In the genomic region with DNA sequence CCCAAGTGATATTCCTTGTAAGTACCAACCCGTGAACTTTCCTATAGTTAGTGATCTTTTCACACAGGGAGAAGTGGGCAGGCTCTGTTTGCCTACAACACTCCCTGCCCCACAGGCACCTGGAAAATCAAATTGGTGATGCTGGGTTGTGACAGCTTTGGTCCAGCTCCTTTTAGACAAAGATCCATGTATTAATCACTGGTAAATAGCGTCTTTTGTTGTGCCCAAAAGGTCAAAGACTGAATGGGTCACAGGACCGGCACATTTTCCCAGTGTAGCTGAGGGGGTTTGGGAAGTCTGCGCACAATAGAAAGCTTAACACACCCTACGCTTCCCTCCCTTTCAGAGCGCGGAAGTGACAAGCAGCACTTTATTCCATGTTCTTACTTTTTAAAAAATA, we compare ENCODE assay signal across 22 mouse cellular contexts.
DNase-seq lines count a peak whose midpoint lies in the region; ATAC-seq and TF ChIP-seq lines count a peak whose summit lies in the region.
"Had no signal": no experiment of that assay in that cellular context is flagged by ENCODE, and none has a peak within 500 bp of the region (broad histone marks: within the 10 kb centered on the region; RNA-seq: fewer than 3 reads in every experiment).

No protein-coding gene starts in this region.

- H3K9me3 ChIP-seq in heart, embryonic 10.5 days, result no peaks in the 10 kb centered on the region
- no peaks in the 10 kb centered on the region for H3K9me3 ChIP-seq in stomach, embryonic 16.5 days (replicated peaks; ENCODE audit: control insufficient read depth, low read length)
- H3K9me3 ChIP-seq in stomach, postnatal 0 days (ENCODE audit: control insufficient read depth, low read length), result no peaks in the 10 kb centered on the region
- no peaks in the 10 kb centered on the region for H3K9me3 ChIP-seq in forebrain, embryonic 12.5 days
- H3K9me3 ChIP-seq: G1E had no signal

- H3K4me3 ChIP-seq in heart, embryonic 10.5 days, result no peak overlapping the region
- H3K4me3 ChIP-seq in stomach, embryonic 16.5 days (replicated peaks; ENCODE audit: low read length), result no peak overlapping the region
- H3K4me3 ChIP-seq in stomach, postnatal 0 days (ENCODE audit: low read depth, low read length), result no peak overlapping the region
- H3K4me3 ChIP-seq in forebrain, embryonic 12.5 days (replicated peaks), result no peak overlapping the region
- H3K4me3 ChIP-seq in olfactory bulb, adult 2 months (ENCODE audit: insufficient read depth, low read depth, low read length), result no peak overlapping the region
- H3K4me3 ChIP-seq: heart, adult 2 months had no signal

- 71% methylated on average over 7 of the region's 7 CpGs for WGBS in heart, embryonic 10.5 days
- 52% methylated on average over 7 of the region's 7 CpGs for WGBS in stomach, embryonic 16.5 days
- 45% methylated on average over 7 of the region's 7 CpGs for WGBS in stomach, postnatal 0 days
- WGBS in forebrain, embryonic 12.5 days, result 12% methylated on average over 7 of the region's 7 CpGs
- 41% methylated on average over 7 of the region's 7 CpGs for WGBS in olfactory bulb, adult 2 months

- no peak for DNase-seq in heart, embryonic 10.5 days (ENCODE audit: low spot score)
- no peak for DNase-seq in heart, postnatal 10 days
- no peak for DNase-seq in stomach, postnatal 0 days (ENCODE audit: low spot score)
- DNase-seq in yolk sac, embryonic 10.5 days (ENCODE audit: low spot score), result no peak
- DNase-seq in retina, postnatal 1 day, result no peak
- DNase-seq: adrenal gland, adult 2 months; cerebellum, adult 11-12 months; cerebellum, postnatal 36 days; gastrocnemius, postnatal 14 days; heart, postnatal 14 days; kidney, adult 8-10 months; kidney, postnatal 25 days; layer of hippocampus, adult 9-11 months; liver; lung, adult 18-20 months; right cerebral cortex, postnatal 25 days; thymus, postnatal 36 days had no signal

- no peak for TF ChIP-seq EP300 in stomach, postnatal 0 days (optimal IDR thresholded peaks at IDR 0.05)

- no peak for TF ChIP-seq CTCF in stomach, postnatal 0 days (IDR thresholded peaks at IDR 0.05; ENCODE audit: low read depth)
- TF ChIP-seq CTCF in olfactory bulb, adult 2 months (IDR thresholded peaks at IDR 0.05; ENCODE audit: insufficient read depth, low read depth, low read length), result no peak

- no peak for ATAC-seq in stomach, embryonic 16.5 days (ENCODE audit: insufficient read depth, low FRiP score)
- ATAC-seq in stomach, postnatal 0 days (ENCODE audit: low FRiP score, low TSS enrichment), result no peak
- ATAC-seq in forebrain, embryonic 12.5 days (ENCODE audit: low FRiP score), result no peak

- intact Hi-C loops in heart, postnatal 10 days (cut with DNase I), result no loop called here

- H3K9ac ChIP-seq in stomach, embryonic 16.5 days (ENCODE audit: low read length), result no peak overlapping the region
- H3K9ac ChIP-seq in stomach, postnatal 0 days (ENCODE audit: low read length), result no peak overlapping the region
- H3K9ac ChIP-seq in forebrain, embryonic 12.5 days, result no peak overlapping the region

- peaks cover 43% of the 10 kb centered on the region for H3K4me1 ChIP-seq in heart, embryonic 10.5 days
- H3K4me1 ChIP-seq in stomach, embryonic 16.5 days (ENCODE audit: control insufficient read depth, insufficient read depth, low read length), result no peaks in the 10 kb centered on the region
- H3K4me1 ChIP-seq in stomach, postnatal 0 days (replicated peaks; ENCODE audit: control insufficient read depth, insufficient read depth), result no peaks in the 10 kb centered on the region
- H3K4me1 ChIP-seq in forebrain, embryonic 12.5 days, result peaks cover 31% of the 10 kb centered on the region
- peaks cover 28% of the 10 kb centered on the region for H3K4me1 ChIP-seq in olfactory bulb, adult 2 months (ENCODE audit: control insufficient read depth, insufficient read depth, low read length)

- peak overlapping the region; percentile 72 for H3K27ac ChIP-seq in heart, embryonic 10.5 days
- H3K27ac ChIP-seq in stomach, embryonic 16.5 days (ENCODE audit: low read length), result no peak overlapping the region
- no peak overlapping the region for H3K27ac ChIP-seq in stomach, postnatal 0 days (replicated peaks)
- no peak overlapping the region for H3K27ac ChIP-seq in forebrain, embryonic 12.5 days
- 0 out of 2 replicates have a peak overlapping the region, but pooled peaks have one; percentile 12 for H3K27ac ChIP-seq in olfactory bulb, adult 2 months (ENCODE audit: insufficient read depth, low read depth, low read length)
- H3K27ac ChIP-seq: heart, adult 2 months had no signal

- H3K4me2 ChIP-seq in stomach, embryonic 16.5 days (ENCODE audit: low read depth, low read length), result 0 out of 2 replicates have a peak overlapping the region, but pooled peaks have one; percentile 3
- H3K4me2 ChIP-seq in stomach, postnatal 0 days (replicated peaks; ENCODE audit: low read depth), result no peak overlapping the region
- peak overlapping the region; percentile 31 for H3K4me2 ChIP-seq in forebrain, embryonic 12.5 days

- no peaks in the 10 kb centered on the region for H3K36me3 ChIP-seq in heart, embryonic 10.5 days
- H3K36me3 ChIP-seq in stomach, embryonic 16.5 days (ENCODE audit: control insufficient read depth, insufficient read depth, low read length), result no peaks in the 10 kb centered on the region
- no peaks in the 10 kb centered on the region for H3K36me3 ChIP-seq in stomach, postnatal 0 days (ENCODE audit: control insufficient read depth, insufficient read depth, low read length)
- H3K36me3 ChIP-seq in forebrain, embryonic 12.5 days (replicated peaks), result no peaks in the 10 kb centered on the region
- H3K36me3 ChIP-seq: G1E had no signal

- no peak for TF ChIP-seq POLR2A in olfactory bulb, adult 2 months (IDR thresholded peaks at IDR 0.05; ENCODE audit: insufficient read depth, low read depth, low read length)

- no peaks in the 10 kb centered on the region for H3K27me3 ChIP-seq in heart, embryonic 10.5 days (ENCODE audit: insufficient read depth, poor library complexity, severe bottlenecking)
- no peaks in the 10 kb centered on the region for H3K27me3 ChIP-seq in stomach, embryonic 16.5 days (ENCODE audit: control insufficient read depth, insufficient read depth, low read length)
- no peaks in the 10 kb centered on the region for H3K27me3 ChIP-seq in stomach, postnatal 0 days (ENCODE audit: control insufficient read depth, insufficient read depth, low read length)
- H3K27me3 ChIP-seq in forebrain, embryonic 12.5 days, result 0 out of 2 replicates have a peak, but pooled peaks cover 4% of the 10 kb centered on the region

Comparison
In these comparisons a context has a peak if more than half of its experiments do, and no peak if none do; other contexts are left out.
1. H3K27ac ChIP-seq: peak in heart, embryonic 10.5 days (single experiment) and olfactory bulb, adult 2 months (single experiment); none in stomach, embryonic 16.5 days (single experiment), stomach, postnatal 0 days (single experiment) and forebrain, embryonic 12.5 days (single experiment).